Mouse (Mus musculus) myocyte (in vitro differentiated cells): ENCODE results near the gene Rab6a.

ENCODE experiments used
- CEBPB ChIP-seq: IDR thresholded peaks from 2 replicates; pipeline ENCODE4 v1.6.1; 2011; ENCODE audit warnings: mild to moderate bottlenecking, moderate library complexity; ENCODE audit not compliant: poor library complexity, insufficient read depth, severe bottlenecking
- E2F4 ChIP-seq: IDR thresholded peaks from one replicate; pipeline ENCODE4 v1.6.1; 2011; ENCODE audit warnings: mild to moderate bottlenecking, control low read depth, moderate library complexity; ENCODE audit not compliant: insufficient read depth
- MAX ChIP-seq: IDR thresholded peaks from one replicate; pipeline ENCODE4 v1.6.1; 2011; ENCODE audit warnings: low read depth, mild to moderate bottlenecking, control low read depth
- MYOD1 ChIP-seq, 3 experiments: IDR thresholded peaks; one replicate each; pipeline ENCODE4 v1.6.1; 2011; ENCODE audit warnings: control low read depth in 2 of 3, low read depth in 2 of 3, mild to moderate bottlenecking in 2 of 3, moderate library complexity in 1 of 3; ENCODE audit not compliant: insufficient read length in 2 of 3, control insufficient read depth in 1 of 3
- MYOG ChIP-seq, 3 experiments: IDR thresholded peaks; one replicate each; pipeline ENCODE4 v1.6.1; 2011; ENCODE audit warnings: control low read depth in 2 of 3, low read depth in 2 of 3, mild to moderate bottlenecking in 2 of 3; ENCODE audit not compliant: insufficient read length in 2 of 3, control insufficient read depth in 1 of 3, insufficient read depth in 1 of 3
- POLR2A ChIP-seq: IDR thresholded peaks from one replicate; pipeline ENCODE4 v1.6.1; 2011; ENCODE audit warnings: low read depth, mild to moderate bottlenecking, control low read depth, moderate library complexity; ENCODE audit not compliant: insufficient read length
- TCF12 ChIP-seq: IDR thresholded peaks from one replicate; pipeline ENCODE4 v1.6.1; 2011; ENCODE audit warnings: mild to moderate bottlenecking, control low read depth; ENCODE audit not compliant: poor library complexity, insufficient read depth, severe bottlenecking
- TCF3 ChIP-seq: IDR thresholded peaks from one replicate; pipeline ENCODE4 v1.6.1; 2011; ENCODE audit warnings: low read depth, control low read depth; ENCODE audit not compliant: insufficient read length
- USF1 ChIP-seq: IDR thresholded peaks from one replicate; pipeline ENCODE4 v1.6.1; 2011; ENCODE audit warnings: low read depth, mild to moderate bottlenecking, control low read depth, moderate library complexity

GRCm38 (mm10) chr7:100642413-100642812, 35.2 kb downstream of the Rab6a start:
- TF ChIP-seq POLR2A, result no peak
- TF ChIP-seq MAX, result no peak
- no peak for TF ChIP-seq TCF3
- no peak for TF ChIP-seq MYOD1 (IDR thresholded peaks at IDR 0.05; ENCODE audit: control insufficient read depth in 1 of 3, insufficient read length in 2 of 3, low read depth in 2 of 3)
- no peak for TF ChIP-seq E2F4
- no peak for TF ChIP-seq USF1
- TF ChIP-seq CEBPB, result no peak
- no peak for TF ChIP-seq MYOG (IDR thresholded peaks at IDR 0.05; ENCODE audit: control insufficient read depth in 1 of 3, insufficient read depth in 1 of 3, insufficient read length in 2 of 3, low read depth in 2 of 3)
- TF ChIP-seq TCF12, result no peak
